Mouse (Mus musculus): ENCODE results near the gene Sgsm1. TPM values are rescaled to one million over a fixed set of nuclear protein-coding genes. Genes with fewer than 3 reads are reported as not detected.
A peak's percentile ranks its signal among the peaks of the same experiment; 100 is the strongest.

The Sgsm1 gene
- polyA plus RNA-seq, 1 experiment, result 73.9 TPM

DNA sequence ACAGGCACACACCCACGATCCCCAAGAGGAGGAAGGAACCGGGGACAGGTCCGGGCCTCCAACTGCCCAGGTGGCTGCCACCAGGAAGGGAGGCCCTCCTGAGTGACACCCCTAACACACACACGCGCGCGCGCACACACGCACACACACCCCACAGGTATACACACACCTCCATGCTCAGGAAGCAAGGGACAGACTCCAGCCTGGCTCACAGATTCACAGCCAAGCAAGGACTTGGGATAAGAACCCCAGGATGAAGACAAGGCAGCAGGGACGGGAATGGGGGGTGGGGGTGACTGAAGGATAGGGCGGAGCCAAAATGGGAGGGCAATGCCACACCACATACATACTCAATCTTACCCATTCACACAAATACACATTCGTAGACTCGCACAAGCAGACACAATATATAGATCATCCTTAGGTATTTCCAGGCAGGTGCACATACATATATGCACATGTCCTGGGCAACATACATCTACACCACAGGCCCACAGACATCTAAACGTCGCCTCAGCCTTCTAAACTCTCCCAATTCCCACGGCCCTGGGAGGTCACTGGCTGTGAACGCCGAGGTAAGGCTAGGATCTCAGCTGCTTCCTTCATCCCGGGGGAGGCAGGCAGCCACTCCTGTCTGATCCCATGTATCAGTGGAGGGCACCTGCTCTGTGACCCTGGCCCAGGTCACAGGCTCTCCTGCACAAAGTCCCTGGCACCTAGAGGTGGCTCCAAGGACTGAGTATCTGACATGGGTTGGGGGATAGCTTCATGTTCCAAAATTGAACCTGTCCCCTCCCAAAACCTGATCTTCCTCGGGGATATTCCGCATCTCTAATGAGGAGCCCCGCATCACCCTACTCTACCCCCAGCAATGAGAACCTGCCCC, 852 bp downstream of the Sgsm1 start:
- Histone ChIP-seq H3K4me3 (replicated peaks; ENCODE audit: insufficient read depth, low read depth, low read length) (peak overlapping the region; percentile 81), H3K27me3 (ENCODE audit: control insufficient read depth, insufficient read depth, low read length) (no peaks in the 10 kb centered on the region), H3K27ac (ENCODE audit: insufficient read depth, low read length) (peak overlapping the region; percentile 85), H3K4me1 (ENCODE audit: control insufficient read depth, insufficient read depth, low read length) (peaks cover 30% of the 10 kb centered on the region)
- peak; percentile 54 to 60 for DNase-seq
- 18% methylated on average over 22 of the region's 22 CpGs for WGBS
- no peak for TF ChIP-seq POLR2A (IDR thresholded peaks at IDR 0.05; ENCODE audit: borderline replicate concordance, insufficient read depth, low read length)
- TF ChIP-seq CTCF (IDR thresholded peaks at IDR 0.05; ENCODE audit: borderline replicate concordance, insufficient read depth, low read depth, low read length), result no peak

DNA sequence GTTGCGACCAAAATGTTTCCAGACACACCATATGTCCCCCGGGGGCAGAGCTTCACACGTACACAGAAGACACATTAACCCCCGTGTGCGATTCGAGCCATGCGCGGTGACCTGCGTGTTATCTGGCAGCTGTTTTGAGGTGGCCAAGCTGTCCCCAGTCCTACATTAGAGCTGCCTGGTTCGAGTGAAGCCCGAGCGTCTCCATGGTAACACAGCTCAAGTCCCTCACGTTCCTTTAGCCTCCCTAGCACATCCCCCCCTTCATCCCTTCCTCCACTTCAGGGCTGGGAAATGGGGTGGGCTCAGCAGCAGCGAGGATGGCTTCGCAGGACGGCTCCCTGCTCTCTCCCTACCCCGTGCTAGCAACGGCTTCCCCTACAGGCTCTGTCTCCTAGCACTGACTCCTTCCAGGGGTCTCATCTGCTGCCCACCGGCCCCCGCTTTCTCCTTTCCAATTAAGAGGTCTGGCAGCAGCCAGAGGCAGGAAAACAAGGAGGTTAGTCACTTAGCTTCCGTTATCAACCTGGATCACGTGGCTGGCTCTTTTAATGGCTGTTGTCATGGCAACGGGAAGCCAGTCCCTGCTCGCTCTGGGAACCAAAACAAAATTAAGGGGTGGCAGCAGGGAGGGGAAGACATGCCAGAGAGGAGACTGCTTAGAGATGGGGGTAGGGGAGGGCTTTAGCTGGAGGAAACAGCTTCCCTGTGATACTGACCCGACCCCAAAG, 3.7 kb downstream of the Sgsm1 start:
- no peak overlapping the region for H3K4me3 ChIP-seq (replicated peaks; ENCODE audit: insufficient read depth, low read depth, low read length)
- H3K27me3 ChIP-seq (ENCODE audit: control insufficient read depth, insufficient read depth, low read length), result no peaks in the 10 kb centered on the region
- peak overlapping the region; percentile 25; the same call in 1 of the 2 replicates for H3K27ac ChIP-seq (ENCODE audit: insufficient read depth, low read length)
- peak; percentile 75 to 77 for DNase-seq
- peaks cover 36% of the 10 kb centered on the region for H3K4me1 ChIP-seq (ENCODE audit: control insufficient read depth, insufficient read depth, low read length)
- WGBS, result 4% methylated on average over 25 of the region's 25 CpGs
- no peak for TF ChIP-seq CTCF (IDR thresholded peaks at IDR 0.05; ENCODE audit: borderline replicate concordance, insufficient read depth, low read depth, low read length)
- no peak for TF ChIP-seq POLR2A (IDR thresholded peaks at IDR 0.05; ENCODE audit: borderline replicate concordance, insufficient read depth, low read length)

GRCm38 (mm10) chr5:113304527-113304926, 6.1 kb downstream of the Sgsm1 start:
- Histone ChIP-seq H3K4me1 (ENCODE audit: control insufficient read depth, insufficient read depth, low read length) (peaks cover 47% of the 10 kb centered on the region), H3K27me3 (ENCODE audit: control insufficient read depth, insufficient read depth, low read length) (no peaks in the 10 kb centered on the region), H3K27ac (ENCODE audit: insufficient read depth, low read length) (no peak overlapping the region), H3K4me3 (replicated peaks; ENCODE audit: insufficient read depth, low read depth, low read length) (no peak overlapping the region)
- DNase-seq, result no peak
- WGBS, result 80% methylated on average over 5 of the region's 5 CpGs
- no peak for TF ChIP-seq POLR2A (IDR thresholded peaks at IDR 0.05; ENCODE audit: borderline replicate concordance, insufficient read depth, low read length)
- TF ChIP-seq CTCF (IDR thresholded peaks at IDR 0.05; ENCODE audit: borderline replicate concordance, insufficient read depth, low read depth, low read length), result no peak

GRCm38 (mm10) chr5:113301841-113302240, 8.7 kb downstream of the Sgsm1 start:
- 48% methylated on average over 13 of the region's 13 CpGs for WGBS

DNA sequence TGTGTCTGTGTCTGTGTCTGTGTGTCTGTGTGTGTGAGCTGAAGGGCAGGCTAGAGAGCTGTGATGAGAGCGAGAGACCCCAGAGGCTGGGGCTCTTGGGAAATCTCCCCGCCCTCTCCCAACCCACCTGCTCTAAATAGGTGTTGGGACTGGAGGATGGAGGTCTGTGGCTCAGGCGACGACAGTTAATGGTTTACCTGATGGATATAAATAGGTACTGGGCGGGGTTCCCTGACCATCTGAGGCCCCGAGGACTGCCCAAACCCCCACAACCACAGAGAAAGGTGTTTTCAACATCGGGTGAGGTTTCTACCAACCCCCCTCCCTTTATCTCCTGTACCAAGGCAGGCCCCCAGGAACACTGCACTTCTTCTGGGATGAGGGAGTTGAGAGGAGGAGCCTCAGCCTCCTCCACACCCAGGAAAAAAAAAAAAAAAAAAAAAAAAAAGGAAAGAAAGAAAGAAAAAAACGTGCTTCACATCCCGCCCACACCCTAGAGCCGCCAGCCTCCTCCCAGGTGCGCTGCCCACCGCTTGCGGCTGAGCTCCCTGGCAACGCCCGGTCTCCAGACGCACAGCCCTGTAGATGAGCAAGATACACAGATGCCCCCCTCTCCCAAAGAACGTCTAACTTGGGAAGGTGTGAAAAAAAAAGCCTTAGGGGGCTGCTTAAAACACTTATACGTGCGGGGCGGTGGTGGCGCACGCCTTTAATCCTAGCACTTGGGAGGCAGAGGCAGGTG, 10.3 kb downstream of the Sgsm1 start:
- no peaks in the 10 kb centered on the region for H3K27me3 ChIP-seq (ENCODE audit: control insufficient read depth, insufficient read depth, low read length)
- WGBS, result 60% methylated on average over 22 of the region's 22 CpGs
- H3K4me3 ChIP-seq (replicated peaks; ENCODE audit: insufficient read depth, low read depth, low read length), result no peak overlapping the region
- DNase-seq, result no peak
- TF ChIP-seq POLR2A (IDR thresholded peaks at IDR 0.05; ENCODE audit: borderline replicate concordance, insufficient read depth, low read length) (no peak), CTCF (IDR thresholded peaks at IDR 0.05; ENCODE audit: borderline replicate concordance, insufficient read depth, low read depth, low read length) (no peak)
- peaks cover 46% of the 10 kb centered on the region for H3K4me1 ChIP-seq (ENCODE audit: control insufficient read depth, insufficient read depth, low read length)
- H3K27ac ChIP-seq (ENCODE audit: insufficient read depth, low read length), result peak overlapping the region; percentile 45

More at GRCm38 (mm10) chr5:113301841-113302240, 8.7 kb downstream of the Sgsm1 start:
- H3K4me3 ChIP-seq (replicated peaks; ENCODE audit: insufficient read depth, low read depth, low read length), result no peak overlapping the region
- H3K4me1 ChIP-seq (ENCODE audit: control insufficient read depth, insufficient read depth, low read length), result peaks cover 46% of the 10 kb centered on the region
- no peak for TF ChIP-seq CTCF (IDR thresholded peaks at IDR 0.05; ENCODE audit: borderline replicate concordance, insufficient read depth, low read depth, low read length)
- no peak for TF ChIP-seq POLR2A (IDR thresholded peaks at IDR 0.05; ENCODE audit: borderline replicate concordance, insufficient read depth, low read length)
- no peaks in the 10 kb centered on the region for H3K27me3 ChIP-seq (ENCODE audit: control insufficient read depth, insufficient read depth, low read length)
- no peak overlapping the region; the same call in 1 of the 2 replicates for H3K27ac ChIP-seq (ENCODE audit: insufficient read depth, low read length)
- DNase-seq, result no peak

DNA sequence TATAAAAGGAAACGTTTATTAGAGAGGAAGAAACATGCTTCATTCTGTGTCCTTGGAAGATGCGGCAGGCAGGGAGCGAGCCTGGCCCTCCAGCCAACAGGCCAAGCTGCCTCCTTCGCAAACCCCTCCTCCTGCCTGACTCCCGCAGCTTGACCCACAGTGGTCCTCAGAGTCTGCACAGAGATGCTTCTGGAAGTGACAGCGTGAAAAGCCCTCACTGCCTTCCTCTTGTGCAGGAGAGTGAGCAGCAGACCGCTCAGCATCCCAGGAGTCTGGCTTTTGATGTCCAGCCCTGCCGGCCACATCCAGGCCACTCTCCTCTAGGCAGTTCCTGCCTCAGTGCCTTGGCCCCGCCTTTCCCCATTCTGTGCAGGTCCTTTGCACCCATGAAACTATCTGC, 11.2 kb downstream of the Sgsm1 start:
- TF ChIP-seq POLR2A (IDR thresholded peaks at IDR 0.05; ENCODE audit: borderline replicate concordance, insufficient read depth, low read length), result no peak
- TF ChIP-seq CTCF (IDR thresholded peaks at IDR 0.05; ENCODE audit: borderline replicate concordance, insufficient read depth, low read depth, low read length), result no peak

GRCm38 (mm10) chr5:113298826-113299225, 11.8 kb downstream of the Sgsm1 start:
- no peak for TF ChIP-seq POLR2A (IDR thresholded peaks at IDR 0.05; ENCODE audit: borderline replicate concordance, insufficient read depth, low read length)
- no peak for TF ChIP-seq CTCF (IDR thresholded peaks at IDR 0.05; ENCODE audit: borderline replicate concordance, insufficient read depth, low read depth, low read length)
- peak in 1 of 2 experiments; percentile 61 for DNase-seq
- 26% methylated on average over 6 of the region's 6 CpGs for whole genome bisulfite sequencing
- Histone ChIP-seq H3K27me3 (ENCODE audit: control insufficient read depth, insufficient read depth, low read length) (no peaks in the 10 kb centered on the region), H3K27ac (ENCODE audit: insufficient read depth, low read length) (peak overlapping the region; percentile 21), H3K4me1 (ENCODE audit: control insufficient read depth, insufficient read depth, low read length) (peaks cover 48% of the 10 kb centered on the region), H3K4me3 (replicated peaks; ENCODE audit: insufficient read depth, low read depth, low read length) (no peak overlapping the region)

More for the DNA sequence above, 11.2 kb downstream of the Sgsm1 start:
- WGBS, result 16% methylated on average over 9 of the region's 9 CpGs
- Histone ChIP-seq H3K27ac (ENCODE audit: insufficient read depth, low read length) (peak overlapping the region; percentile 21), H3K4me1 (ENCODE audit: control insufficient read depth, insufficient read depth, low read length) (peaks cover 47% of the 10 kb centered on the region), H3K4me3 (replicated peaks; ENCODE audit: insufficient read depth, low read depth, low read length) (no peak overlapping the region), H3K27me3 (ENCODE audit: control insufficient read depth, insufficient read depth, low read length) (no peaks in the 10 kb centered on the region)
- peak; percentile 61 to 67 for DNase-seq

Data from cerebellum, adult 2 months (tissue).